Mouse (Mus musculus) bone marrow macrophage, adult 2 months (primary cell): ENCODE measurements around the gene Exosc3.

Experiments used
- CTCF ChIP-seq: IDR thresholded peaks from 2 replicates; pipeline ENCODE4 v1.5.1; 2012; ENCODE audit warnings: low read depth, mild to moderate bottlenecking, low read length, moderate library complexity
- POLR2A ChIP-seq: IDR thresholded peaks from 2 replicates; pipeline ENCODE4 v1.6.1; 2012; ENCODE audit warnings: mild to moderate bottlenecking, low read depth, low read length, borderline replicate concordance

- TF ChIP-seq CTCF (no peak), POLR2A (no peak)
Measured at GRCm38 (mm10) chr4:45296662-45297564, 45.6 kb downstream of the Exosc3 start, which contains the start of gene Trmt10b.
